Mouse (Mus musculus): Measurements from ENCODE around the gene 4930558K02Rik. TPM values are rescaled to one million over a fixed set of nuclear protein-coding genes. Genes with fewer than 3 reads are reported as not detected.

Gene 4930558K02Rik
- polyA plus RNA-seq, 1 experiment = not detected

- Histone ChIP-seq H3K4me1 (ENCODE audit: control insufficient read depth, insufficient read depth, low read length) (no peaks in the 10 kb centered on the region; the same call in 1 of the 2 replicates), H3K27ac (ENCODE audit: insufficient read depth, low read length) (no peak overlapping the region), H3K4me3 (replicated peaks; ENCODE audit: insufficient read depth, low read depth, low read length) (no peak overlapping the region), H3K27me3 (ENCODE audit: control insufficient read depth, insufficient read depth, low read length) (no peaks in the 10 kb centered on the region)
- DNase-seq = no peak
- TF ChIP-seq CTCF (IDR thresholded peaks at IDR 0.05; ENCODE audit: borderline replicate concordance, insufficient read depth, low read depth, low read length) (no peak), POLR2A (IDR thresholded peaks at IDR 0.05; ENCODE audit: borderline replicate concordance, insufficient read depth, low read length) (no peak)
- WGBS = 68% methylated on average over 7 of the region's 7 CpGs
Measured at GRCm38 (mm10) chr1:162004518-162004780, 25.0 kb upstream of the 4930558K02Rik start.

GRCm38 (mm10) chr1:162003729-162004517 lies 24.5 kb upstream of the 4930558K02Rik start:
- no peaks in the 10 kb centered on the region; the same call in 1 of the 2 replicates for H3K4me1 ChIP-seq (ENCODE audit: control insufficient read depth, insufficient read depth, low read length)
- H3K27me3 ChIP-seq (ENCODE audit: control insufficient read depth, insufficient read depth, low read length) = no peaks in the 10 kb centered on the region
- no peak overlapping the region for H3K4me3 ChIP-seq (replicated peaks; ENCODE audit: insufficient read depth, low read depth, low read length)
- no peak overlapping the region for H3K27ac ChIP-seq (ENCODE audit: insufficient read depth, low read length)
- DNase-seq = no peak
- no peak for TF ChIP-seq CTCF (IDR thresholded peaks at IDR 0.05; ENCODE audit: borderline replicate concordance, insufficient read depth, low read depth, low read length)
- no peak for TF ChIP-seq POLR2A (IDR thresholded peaks at IDR 0.05; ENCODE audit: borderline replicate concordance, insufficient read depth, low read length)
- 67% methylated on average over 14 of the region's 14 CpGs for WGBS

- peak; percentile 44 to 56 for DNase-seq
- no peaks in the 10 kb centered on the region; the same call in 1 of the 2 replicates for H3K4me1 ChIP-seq (ENCODE audit: control insufficient read depth, insufficient read depth, low read length)
- no peak overlapping the region for H3K27ac ChIP-seq (ENCODE audit: insufficient read depth, low read length)
- H3K27me3 ChIP-seq (ENCODE audit: control insufficient read depth, insufficient read depth, low read length) = no peaks in the 10 kb centered on the region
- H3K4me3 ChIP-seq (replicated peaks; ENCODE audit: insufficient read depth, low read depth, low read length) = no peak overlapping the region
- TF ChIP-seq POLR2A (IDR thresholded peaks at IDR 0.05; ENCODE audit: borderline replicate concordance, insufficient read depth, low read length) (no peak), CTCF (IDR thresholded peaks at IDR 0.05; ENCODE audit: borderline replicate concordance, insufficient read depth, low read depth, low read length) (no peak)
- WGBS = 40% methylated on average over 8 of the region's 8 CpGs
Measured at GRCm38 (mm10) chr1:162001328-162001727, 21.9 kb upstream of the 4930558K02Rik start.

- WGBS = 9% methylated on average over 4 of the region's 4 CpGs
- Histone ChIP-seq H3K27me3 (ENCODE audit: control insufficient read depth, insufficient read depth, low read length) (no peaks in the 10 kb centered on the region), H3K4me3 (replicated peaks; ENCODE audit: insufficient read depth, low read depth, low read length) (no peak overlapping the region), H3K27ac (ENCODE audit: insufficient read depth, low read length) (no peak overlapping the region), H3K4me1 (ENCODE audit: control insufficient read depth, insufficient read depth, low read length) (no peaks in the 10 kb centered on the region; the same call in 1 of the 2 replicates)
- peak; percentile 49 to 60 for DNase-seq
- TF ChIP-seq POLR2A (IDR thresholded peaks at IDR 0.05; ENCODE audit: borderline replicate concordance, insufficient read depth, low read length) (no peak), CTCF (IDR thresholded peaks at IDR 0.05; ENCODE audit: borderline replicate concordance, insufficient read depth, low read depth, low read length) (peak; percentile 31; the same call in 1 of the 2 replicates)
Measured at GRCm38 (mm10) chr1:161999882-162000371, 20.5 kb upstream of the 4930558K02Rik start.

- H3K27ac ChIP-seq (ENCODE audit: insufficient read depth, low read length) = no peak overlapping the region
- TF ChIP-seq POLR2A (IDR thresholded peaks at IDR 0.05; ENCODE audit: borderline replicate concordance, insufficient read depth, low read length) (no peak), CTCF (IDR thresholded peaks at IDR 0.05; ENCODE audit: borderline replicate concordance, insufficient read depth, low read depth, low read length) (no peak)
- no peaks in the 10 kb centered on the region for H3K27me3 ChIP-seq (ENCODE audit: control insufficient read depth, insufficient read depth, low read length)
- DNase-seq = no peak
- H3K4me3 ChIP-seq (replicated peaks; ENCODE audit: insufficient read depth, low read depth, low read length) = no peak overlapping the region
- H3K4me1 ChIP-seq (ENCODE audit: control insufficient read depth, insufficient read depth, low read length) = no peaks in the 10 kb centered on the region; the same call in 1 of the 2 replicates
- WGBS = 46% methylated on average over 5 of the region's 5 CpGs
Measured at GRCm38 (mm10) chr1:161999338-161999737, 19.9 kb upstream of the 4930558K02Rik start.

- Histone ChIP-seq H3K4me1 (ENCODE audit: control insufficient read depth, insufficient read depth, low read length) (no peaks in the 10 kb centered on the region; the same call in 1 of the 2 replicates), H3K4me3 (replicated peaks; ENCODE audit: insufficient read depth, low read depth, low read length) (no peak overlapping the region), H3K27ac (ENCODE audit: insufficient read depth, low read length) (no peak overlapping the region), H3K27me3 (ENCODE audit: control insufficient read depth, insufficient read depth, low read length) (no peaks in the 10 kb centered on the region)
- TF ChIP-seq CTCF (IDR thresholded peaks at IDR 0.05; ENCODE audit: borderline replicate concordance, insufficient read depth, low read depth, low read length) = no peak
- no peak for TF ChIP-seq POLR2A (IDR thresholded peaks at IDR 0.05; ENCODE audit: borderline replicate concordance, insufficient read depth, low read length)
- no peak for DNase-seq
- 66% methylated on average over 4 of the region's 4 CpGs for WGBS
Measured at GRCm38 (mm10) chr1:161998781-161999180, 19.3 kb upstream of the 4930558K02Rik start.

GRCm38 (mm10) chr1:161992389-161992788 lies 13.0 kb upstream of the 4930558K02Rik start:
- no peak for DNase-seq
- no peak for TF ChIP-seq POLR2A (IDR thresholded peaks at IDR 0.05; ENCODE audit: borderline replicate concordance, insufficient read depth, low read length)
- TF ChIP-seq CTCF (IDR thresholded peaks at IDR 0.05; ENCODE audit: borderline replicate concordance, insufficient read depth, low read depth, low read length) = no peak
- Histone ChIP-seq H3K27ac (ENCODE audit: insufficient read depth, low read length) (no peak overlapping the region), H3K27me3 (ENCODE audit: control insufficient read depth, insufficient read depth, low read length) (no peaks in the 10 kb centered on the region), H3K4me3 (replicated peaks; ENCODE audit: insufficient read depth, low read depth, low read length) (no peak overlapping the region), H3K4me1 (ENCODE audit: control insufficient read depth, insufficient read depth, low read length) (no peaks in the 10 kb centered on the region)
- 94% methylated on average over 7 of the region's 7 CpGs for WGBS

- H3K4me1 ChIP-seq (ENCODE audit: control insufficient read depth, insufficient read depth, low read length) = no peaks in the 10 kb centered on the region
- WGBS = 94% methylated on average over 11 of the region's 11 CpGs
- no peak overlapping the region for H3K27ac ChIP-seq (ENCODE audit: insufficient read depth, low read length)
- DNase-seq = no peak
- TF ChIP-seq CTCF (IDR thresholded peaks at IDR 0.05; ENCODE audit: borderline replicate concordance, insufficient read depth, low read depth, low read length) (no peak), POLR2A (IDR thresholded peaks at IDR 0.05; ENCODE audit: borderline replicate concordance, insufficient read depth, low read length) (no peak)
- no peak overlapping the region for H3K4me3 ChIP-seq (replicated peaks; ENCODE audit: insufficient read depth, low read depth, low read length)
- H3K27me3 ChIP-seq (ENCODE audit: control insufficient read depth, insufficient read depth, low read length) = no peaks in the 10 kb centered on the region
Measured at GRCm38 (mm10) chr1:161991846-161992245, 12.4 kb upstream of the 4930558K02Rik start.
